Mouse (Mus musculus) subcutaneous adipose tissue, adult 2 months (tissue): ENCODE measurements around the gene Prl3d1. TPM values are rescaled to one million over a fixed set of nuclear protein-coding genes. Genes with fewer than 3 reads are reported as not detected.

ENCODE experiments used
- polyA plus RNA-seq: library from polyadenylated mRNA; depleted of rRNA; stranded (reverse); fragments of >200 nt; gene quantifications from 2 replicates; pipeline ENCODE4 v1.2.3, GENCODE M21; 2012; ENCODE audit warnings: low replicate concordance; rRNA removed

Prl3d1 gene
- polyA plus RNA-seq: not detected in 2 replicates

DNA sequence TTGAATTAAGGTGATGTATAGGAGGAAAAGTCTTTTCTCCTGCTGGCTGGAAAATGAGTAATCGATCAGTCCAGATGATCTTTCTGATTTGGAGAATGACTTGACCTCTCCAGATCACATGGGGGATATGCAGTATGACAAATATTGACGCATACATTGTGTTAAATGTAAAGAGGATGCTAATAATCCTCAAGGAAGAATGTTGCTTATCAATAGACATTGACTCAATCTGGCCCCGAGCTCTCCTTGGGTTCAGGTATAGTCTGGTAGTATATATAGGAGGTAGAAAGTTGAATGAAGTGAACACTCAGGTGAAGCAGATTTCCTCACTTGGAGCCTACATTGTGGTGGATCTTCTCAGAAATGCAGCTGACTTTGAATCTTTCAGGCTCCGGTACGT is at the start of gene Prl3d1:
TSS of gene Prl3d1 (plus strand) at position 301 of the 400 bp plus-strand sequence.

DNA sequence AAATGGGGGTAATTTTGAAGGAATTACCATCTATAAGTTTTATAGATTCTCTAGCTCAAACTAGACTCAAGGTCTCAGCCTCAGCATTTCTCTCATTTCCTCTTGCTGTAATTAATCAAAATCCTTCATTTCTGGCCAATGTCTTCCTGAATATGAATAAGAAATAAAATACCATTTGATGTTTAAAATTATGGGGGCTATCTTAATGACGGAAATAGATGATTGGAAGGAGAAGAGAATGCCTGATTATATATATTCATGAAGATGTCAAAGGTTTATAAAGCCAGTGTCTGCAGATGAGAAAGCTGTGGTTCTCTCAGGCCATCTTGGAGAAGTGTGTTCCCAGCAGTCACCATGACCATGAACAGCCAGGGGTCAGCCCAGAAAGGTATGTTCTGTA is 36.7 kb upstream of the Prl3d1 start, which contains the start of gene Prl:
TSS of gene Prl (plus strand) at position 301 of the 400 bp plus-strand sequence.

DNA sequence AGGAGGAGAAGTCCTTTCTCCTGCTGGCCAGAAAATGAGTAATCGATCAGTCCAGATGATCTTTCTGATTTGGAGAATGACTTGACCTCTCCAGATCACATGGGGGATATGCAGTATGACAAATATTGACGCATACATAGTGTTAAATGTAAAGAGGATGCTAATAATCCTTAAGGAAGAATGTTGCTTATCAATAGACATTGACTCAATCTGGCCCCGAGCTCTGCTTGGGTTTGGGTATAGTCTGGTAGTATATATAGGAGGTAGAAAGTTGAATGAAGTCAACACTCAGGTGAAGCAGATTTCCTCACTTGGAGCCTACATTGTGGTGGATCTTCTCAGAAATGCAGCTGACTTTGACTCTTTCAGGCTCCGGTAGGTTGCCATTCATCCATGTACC is 27.4 kb downstream of the Prl3d1 start, which contains the start of gene Prl3d2:
TSS of gene Prl3d2 (plus strand) at position 301 of the 400 bp plus-strand sequence.

Other genes with a start within 250 kb of the Prl3d1 start
- not detected in 2 replicates for gene Prl, start 36.6 kb upstream of the Prl3d1 start, polyA plus RNA-seq
- gene Prl3d2, start 27.5 kb downstream of the Prl3d1 start, polyA plus RNA-seq: not detected in 2 replicates
- gene Prl3d3, start 62.6 kb downstream of the Prl3d1 start, polyA plus RNA-seq: not detected in 2 replicates
- gene Prl3c1, start 102.5 kb downstream of the Prl3d1 start, polyA plus RNA-seq: not detected in 2 replicates
- gene Prl3b1, start 147.7 kb downstream of the Prl3d1 start, polyA plus RNA-seq: not detected in 2 replicates
- not detected in 2 replicates for gene Prl3a1, start 165.2 kb downstream of the Prl3d1 start, polyA plus RNA-seq
- not detected in 2 replicates for gene Prl6a1, start 218.4 kb downstream of the Prl3d1 start, polyA plus RNA-seq